Mouse (Mus musculus) heart, adult 2 months (tissue): Measurements from ENCODE around the gene Dynll2. TPM values are rescaled to one million over a fixed set of nuclear protein-coding genes. Genes with fewer than 3 reads are reported as not detected.

ENCODE experiments used
- DNase-seq, 2 experiments: peaks; one replicate each; pipeline ENCODE4 v3.0.0; 2021
- H3K27ac ChIP-seq: fragments of 200-600 bp; 2 replicates; pipeline ENCODE4 v1.8.1; 2022
- H3K27me3 ChIP-seq: fragments of 200-500 bp; 2 replicates; pipeline ENCODE4 v1.6.1; 2012; ENCODE audit warnings: mild to moderate bottlenecking, low read length, inconsistent platforms, mixed read lengths; ENCODE audit not compliant: control insufficient read depth, insufficient read depth
- H3K36me3 ChIP-seq: fragments of 200-500 bp; 2 replicates; pipeline ENCODE4 v1.6.1; 2012; ENCODE audit warnings: low read length, inconsistent platforms; ENCODE audit not compliant: control insufficient read depth, insufficient read depth
- H3K4me1 ChIP-seq: fragments of 200-500 bp; 2 replicates; pipeline ENCODE4 v1.6.1; 2011; ENCODE audit warnings: low read length; ENCODE audit not compliant: control insufficient read depth, insufficient read depth
- H3K4me3 ChIP-seq: fragments of 200-600 bp; 2 replicates; pipeline ENCODE4 v1.8.1; 2022
- H3K79me2 ChIP-seq: fragments of 200-500 bp; replicated peaks from 2 replicates; pipeline ENCODE4 v1.6.1; 2012; ENCODE audit warnings: mild to moderate bottlenecking, inconsistent platforms, low read length, moderate library complexity, mixed read lengths; ENCODE audit not compliant: control insufficient read depth, insufficient read depth
- H3K9ac ChIP-seq: fragments of 200-500 bp; 2 replicates; pipeline ENCODE4 v1.6.1; 2012; ENCODE audit warnings: low read depth, mild to moderate bottlenecking, control low read depth, inconsistent platforms, low read length, mixed read lengths
- CTCF ChIP-seq: fragments of 200-600 bp; IDR thresholded peaks from 2 replicates; pipeline ENCODE4 v1.8.1; 2022; ENCODE audit warnings: antibody characterized with exemption, mild to moderate bottlenecking, moderate library complexity
- EP300 ChIP-seq: fragments of 200-500 bp; IDR thresholded peaks from 2 replicates; pipeline ENCODE4 v1.6.1; 2011; ENCODE audit warnings: low read depth, low read length, control low read depth; ENCODE audit not compliant: insufficient read depth
- POLR2A ChIP-seq: fragments of 200-500 bp; IDR thresholded peaks from 2 replicates; pipeline ENCODE4 v1.6.1; 2011; ENCODE audit warnings: mild to moderate bottlenecking, low read depth, low read length, control low read depth; ENCODE audit not compliant: insufficient read depth
- WGBS: fragments of 180-500 bp; shearing (Covaris S2); methylation state at CpG from one replicate; pipeline ENCODE4 v1.1.7; 2018; 5-methylcytosine and 5-hydroxymethylcytosine counted together
- intact Hi-C: fragments of 180-260 bp; cut with DNase I; formaldehyde crosslinking; loops from one replicate; pipeline ENCODE4 v1.15.1; 2025
- polyA plus RNA-seq: library from polyadenylated mRNA; depleted of rRNA; stranded (reverse); fragments of >200 nt; gene quantifications from 2 replicates; pipeline ENCODE4 v1.2.3, GENCODE M21; 2012
- total RNA-seq, 2 experiments: library from RNA; stranded (reverse); gene quantifications; 2 replicates each; pipeline ENCODE4 v1.2.3; 2021

Dynll2 gene
- total and polyA plus RNA-seq, 3 experiments: 225 to 396 (median 361) TPM

DNA sequence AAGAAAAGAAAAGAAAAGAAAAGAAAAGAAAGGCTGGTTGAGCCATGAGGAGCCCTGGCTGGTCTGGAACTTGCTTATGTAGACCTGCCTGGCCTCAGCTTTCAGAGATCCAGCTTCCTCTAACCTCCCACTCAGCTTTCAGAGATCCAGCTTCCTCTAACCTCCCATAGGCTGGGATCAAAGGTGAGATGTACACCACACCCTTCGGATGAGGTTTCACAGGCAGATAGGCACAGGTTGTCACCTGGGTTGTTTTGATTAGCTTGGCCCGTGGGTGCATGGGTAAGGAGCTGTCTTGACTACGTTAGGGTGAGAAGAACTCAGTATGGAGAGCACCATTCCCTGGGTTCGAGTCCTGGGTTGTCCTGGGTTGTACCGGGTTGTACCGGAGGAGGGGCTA, 14.5 kb downstream of the Dynll2 start:
- WGBS: 74% methylated on average over 6 of the region's 6 CpGs
- H3K79me2 ChIP-seq: no peaks in the 10 kb centered on the region
- no peaks in the 10 kb centered on the region for H3K27me3 ChIP-seq
- no peaks in the 10 kb centered on the region for H3K36me3 ChIP-seq
- no peak overlapping the region for H3K9ac ChIP-seq
- H3K27ac ChIP-seq: no peak overlapping the region
- TF ChIP-seq POLR2A (no peak), EP300 (no peak)
- DNase-seq: no peak
- intact Hi-C loops: no loop called here
- no peak overlapping the region for H3K4me3 ChIP-seq
- peaks cover 5% of the 10 kb centered on the region for H3K4me1 ChIP-seq

DNA sequence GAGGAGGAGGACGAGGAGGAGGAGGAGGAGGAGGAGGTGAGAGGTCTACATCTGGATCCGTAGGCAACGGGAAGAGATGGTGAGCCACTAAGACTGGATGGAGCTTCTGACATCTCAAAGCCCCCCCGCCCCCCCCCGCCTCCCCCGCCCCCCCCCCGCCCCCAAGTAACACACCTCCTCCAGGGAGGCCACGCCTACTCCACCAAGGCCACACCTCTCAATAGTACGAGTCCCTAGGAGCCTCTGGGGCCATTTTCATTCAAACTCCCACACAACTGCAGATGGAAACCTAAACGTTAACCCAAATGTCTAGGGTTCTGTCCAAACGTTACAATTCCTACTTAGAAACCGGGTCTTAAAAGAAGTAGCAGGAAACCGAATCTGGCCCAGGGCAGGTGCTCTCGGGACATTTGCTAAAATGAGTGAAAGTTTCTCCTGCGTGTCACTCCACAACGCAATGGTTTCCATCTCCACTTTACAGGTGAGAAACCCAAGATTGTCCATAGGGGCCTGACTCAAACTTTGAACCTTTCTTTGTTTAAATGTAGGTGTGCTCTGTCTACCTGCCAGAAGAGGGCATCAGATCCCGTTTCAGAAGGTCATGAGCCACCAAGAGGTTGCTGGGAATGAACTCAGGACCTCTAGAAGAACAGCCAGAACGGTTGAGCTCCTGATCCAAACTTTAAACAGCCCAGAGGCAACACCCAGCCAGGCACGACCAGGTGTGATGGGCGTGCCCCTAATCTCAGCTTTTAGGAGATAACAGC, 18.8 kb downstream of the Dynll2 start:
- DNase-seq: no peak
- H3K79me2 ChIP-seq: no peaks in the 10 kb centered on the region
- no peaks in the 10 kb centered on the region for H3K36me3 ChIP-seq
- intact Hi-C loops: no loop called here
- WGBS: 16% methylated on average over 19 of the region's 20 CpGs
- no peak overlapping the region; the same call in 1 of the 2 replicates for H3K9ac ChIP-seq
- peaks cover 2% of the 10 kb centered on the region for H3K4me1 ChIP-seq
- TF ChIP-seq EP300: no peak
- TF ChIP-seq POLR2A: no peak
- TF ChIP-seq CTCF: peak; percentile 25; the same call in 1 of the 2 replicates
- H3K4me3 ChIP-seq: no peak overlapping the region
- H3K27me3 ChIP-seq: no peaks in the 10 kb centered on the region
- no peak overlapping the region for H3K27ac ChIP-seq

DNA sequence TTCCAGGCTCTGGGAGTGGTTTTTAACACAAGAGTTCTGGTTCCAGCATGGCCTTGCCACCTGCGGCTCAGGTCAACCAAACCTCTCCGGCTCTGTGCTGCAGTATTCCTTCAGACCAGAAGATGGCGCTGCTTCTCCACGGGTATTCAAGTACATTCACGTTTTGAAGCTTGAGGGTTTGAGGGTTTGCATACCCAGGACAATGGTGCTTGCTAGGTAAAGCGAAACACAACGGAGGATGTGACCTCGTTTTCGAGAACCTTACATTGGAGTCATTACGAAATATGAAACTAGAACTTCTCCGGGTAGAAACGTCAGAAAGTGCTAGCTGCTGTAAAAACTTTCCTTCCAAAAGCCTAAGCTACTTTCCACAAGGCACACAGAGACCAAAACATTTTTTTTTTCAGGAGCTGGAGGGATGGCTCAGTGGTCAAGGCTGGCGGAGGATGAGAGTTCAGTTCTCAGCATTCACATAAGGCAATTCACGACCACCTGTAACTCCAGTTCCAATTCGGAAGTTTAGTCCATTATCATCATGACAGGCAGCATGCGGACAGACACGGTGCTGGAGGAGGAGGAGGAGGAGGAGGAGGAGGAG, 19.5 kb downstream of the Dynll2 start:
- TF ChIP-seq POLR2A: no peak
- TF ChIP-seq CTCF: peak; percentile 100
- TF ChIP-seq EP300: peak; percentile 79; the same call in 1 of the 2 replicates
- H3K79me2 ChIP-seq: no peaks in the 10 kb centered on the region
- no peaks in the 10 kb centered on the region for H3K27me3 ChIP-seq
- H3K4me1 ChIP-seq: peaks cover 2% of the 10 kb centered on the region
- H3K36me3 ChIP-seq: no peaks in the 10 kb centered on the region
- peak overlapping the region; percentile 23; the same call in 1 of the 2 replicates for H3K4me3 ChIP-seq
- H3K9ac ChIP-seq: no peak overlapping the region; the same call in none of the 2 replicates
- peak; percentile 78 to 85 for DNase-seq
- no peak overlapping the region for H3K27ac ChIP-seq
- intact Hi-C loops: loop anchor here (2.0 kb wide), 2 partner anchors 229 to 855 kb away; no protein-coding TSS in a partner anchor
- WGBS: 2% methylated on average over 17 of the region's 17 CpGs

DNA sequence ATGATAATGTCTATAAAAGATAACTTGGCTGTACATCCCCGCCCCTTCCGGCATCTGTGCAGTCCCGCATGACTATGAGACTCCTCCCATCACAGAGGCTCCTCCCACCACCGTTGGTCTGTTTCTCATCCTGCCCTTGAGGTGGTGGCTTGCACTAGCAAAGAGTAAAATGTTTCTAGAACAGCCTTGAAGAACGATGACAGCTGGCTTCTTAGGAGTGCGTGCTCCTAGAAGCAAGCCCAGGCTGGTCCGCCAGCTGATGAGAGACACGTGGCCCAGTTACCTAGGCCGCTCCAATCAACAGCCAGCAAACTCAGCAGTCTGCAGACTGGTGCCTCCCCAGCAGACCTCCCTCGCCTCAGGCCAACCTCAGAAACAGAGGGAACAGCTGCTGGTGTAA, 21.1 kb downstream of the Dynll2 start:
- Histone ChIP-seq H3K4me1 (peaks cover 2% of the 10 kb centered on the region), H3K27ac (no peak overlapping the region), H3K4me3 (no peak overlapping the region), H3K36me3 (no peaks in the 10 kb centered on the region), H3K79me2 (no peaks in the 10 kb centered on the region), H3K27me3 (no peaks in the 10 kb centered on the region), H3K9ac (no peak overlapping the region)
- TF ChIP-seq EP300: no peak
- TF ChIP-seq POLR2A: no peak
- no peak for TF ChIP-seq CTCF
- no peak for DNase-seq
- 25% methylated on average over 10 of the region's 10 CpGs for WGBS
- intact Hi-C loops: loop anchor here (2.0 kb wide), 2 partner anchors 231 to 857 kb away; no protein-coding TSS in a partner anchor

DNA sequence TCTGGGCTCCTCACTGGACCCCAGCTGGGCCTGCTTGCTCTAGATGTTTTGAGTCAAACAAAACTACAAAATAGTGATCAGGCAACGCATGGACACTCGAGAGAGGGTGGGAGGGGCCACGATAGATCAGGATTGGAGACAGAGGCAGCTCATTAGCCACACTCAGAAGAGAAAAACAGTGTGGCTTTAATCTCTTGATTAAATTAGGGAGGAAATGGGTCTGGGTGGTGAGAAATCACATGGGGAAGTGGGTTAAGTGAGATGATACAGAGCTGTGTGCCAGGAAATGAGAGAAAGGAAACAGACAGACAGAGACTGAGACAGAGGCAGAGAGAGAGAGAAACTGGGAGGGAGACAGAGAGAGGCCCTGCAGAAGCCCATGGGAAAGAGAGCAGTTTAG, 22.0 kb downstream of the Dynll2 start:
- H3K27ac ChIP-seq: no peak overlapping the region
- H3K4me3 ChIP-seq: no peak overlapping the region
- H3K36me3 ChIP-seq: no peaks in the 10 kb centered on the region
- intact Hi-C loops: no loop called here
- no peak for TF ChIP-seq EP300
- TF ChIP-seq CTCF: no peak
- TF ChIP-seq POLR2A: no peak
- WGBS: 47% methylated on average over 3 of the region's 3 CpGs
- peaks cover 2% of the 10 kb centered on the region for H3K4me1 ChIP-seq
- H3K27me3 ChIP-seq: no peaks in the 10 kb centered on the region
- no peaks in the 10 kb centered on the region for H3K79me2 ChIP-seq
- no peak for DNase-seq
- H3K9ac ChIP-seq: no peak overlapping the region

DNA sequence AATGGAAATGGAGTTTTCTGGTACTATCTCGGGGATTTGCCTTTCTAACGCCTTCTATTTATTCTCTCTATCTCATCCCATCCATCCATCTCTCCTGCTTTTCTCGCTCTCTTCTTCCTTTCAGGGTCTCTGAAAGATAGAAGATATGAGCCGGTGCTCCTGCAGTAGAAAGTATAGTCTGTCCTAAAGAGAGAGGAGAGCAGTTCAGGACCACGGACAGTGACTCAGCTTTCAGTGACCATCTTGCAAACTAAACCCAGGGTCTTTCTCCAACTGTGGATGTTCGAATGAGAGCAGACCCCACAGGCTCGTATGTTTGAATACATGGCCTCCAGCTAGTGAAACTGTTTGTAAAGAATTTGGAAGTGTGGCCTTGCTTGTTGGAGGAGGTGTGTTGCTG, 30.3 kb downstream of the Dynll2 start:
- no peaks in the 10 kb centered on the region for H3K79me2 ChIP-seq
- TF ChIP-seq EP300: no peak
- TF ChIP-seq CTCF: no peak
- TF ChIP-seq POLR2A: no peak
- no peaks in the 10 kb centered on the region for H3K36me3 ChIP-seq
- no peak overlapping the region for H3K4me3 ChIP-seq
- intact Hi-C loops: no loop called here
- WGBS: 29% methylated on average over 7 of the region's 7 CpGs
- no peak overlapping the region for H3K9ac ChIP-seq
- H3K27me3 ChIP-seq: peaks cover 2% of the 10 kb centered on the region; the same call in 1 of the 2 replicates
- no peak overlapping the region for H3K27ac ChIP-seq
- H3K4me1 ChIP-seq: no peaks in the 10 kb centered on the region
- DNase-seq: no peak
